Mouse (Mus musculus): ENCODE measurements at regions not wholly inside any gene's neighbourhood (a gene's known extent, or its start where the extent isn't known, plus 50 kb on each side); places are given as distances from the start of the nearest gene placed in this dataset.

DNA sequence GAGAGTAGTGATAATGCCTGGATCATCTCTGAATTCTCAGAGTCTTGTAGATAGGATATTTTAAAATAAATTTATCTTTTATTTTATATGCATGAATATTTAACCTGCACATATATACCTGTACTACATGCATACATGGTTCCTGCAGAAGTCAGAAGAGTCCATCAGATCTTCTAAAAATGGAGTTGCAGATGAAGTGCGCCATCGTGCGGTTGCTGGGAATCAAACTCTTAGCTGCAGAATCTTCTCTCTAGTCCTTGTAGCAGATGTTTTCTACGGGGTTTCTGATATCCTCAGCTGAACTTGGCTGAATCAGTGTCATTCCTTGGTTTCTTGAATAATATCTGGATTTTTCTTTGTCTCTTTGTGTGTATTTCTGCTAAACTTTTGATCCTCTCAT, 74.8 kb upstream of the Fam92a start:
- TF ChIP-seq CTCF (IDR thresholded peaks at IDR 0.05; ENCODE audit: borderline replicate concordance, control insufficient read depth, extremely low read depth, insufficient read depth, low read length, poor library complexity), result no peak
- TF ChIP-seq POLR2A (IDR thresholded peaks at IDR 0.05; ENCODE audit: control insufficient read depth, extremely low read depth, insufficient read depth, low read length, poor library complexity), result no peak
